Comparison of ENCODE assay signal across 19 mouse cellular contexts in genomic region chr2:35526612-35527242, GRCm38 (mm10). TPM values are rescaled to one million over a fixed set of nuclear protein-coding genes. Genes with fewer than 3 reads are reported as not detected.
DNase-seq lines count a peak whose midpoint lies in the region; ATAC-seq and TF ChIP-seq lines count a peak whose summit lies in the region.
"Had no signal": no experiment of that assay in that cellular context is flagged by ENCODE, and none has a peak within 500 bp of the region (broad histone marks: within the 10 kb centered on the region; RNA-seq: fewer than 3 reads in every experiment).

No protein-coding gene starts in this region.

- TF ChIP-seq EP300 in MEL (IDR thresholded peaks at IDR 0.05; ENCODE audit: low read depth in 1 of 2, low read length in 2 of 2): peak; percentile 95 to 98

- TF ChIP-seq POLR2A in MEL (IDR thresholded peaks at IDR 0.05; ENCODE audit: control insufficient read depth in 1 of 2, insufficient read depth in 1 of 2, low read depth in 1 of 2, low read length in 2 of 2, poor library complexity in 1 of 2): no peak; a peak in 2 of 4 replicates
- no peak for TF ChIP-seq POLR2A in kidney, adult 2 months (IDR thresholded peaks at IDR 0.05; ENCODE audit: low read depth, low read length)

- no peaks in the 10 kb centered on the region; the same call in 1 of the 2 replicates for H3K79me2 ChIP-seq in MEL (ENCODE audit: control insufficient read depth, insufficient read depth, low read length, poor library complexity)

- H3K4me3 ChIP-seq in MEL (ENCODE audit: control insufficient read depth in 1 of 2, insufficient read depth in 1 of 2, low read depth in 2 of 2, low read length in 2 of 2): peak overlapping the region; percentile 5 to 61; a peak in 3 of 4 replicates
- H3K4me3 ChIP-seq in hindbrain, embryonic 13.5 days: no peak overlapping the region
- no peak overlapping the region for H3K4me3 ChIP-seq in kidney, adult 2 months (ENCODE audit: insufficient read depth, low read depth, low read length)
- H3K4me3 ChIP-seq: embryonic facial prominence, embryonic 13.5 days; forebrain, embryonic 12.5 days; heart, embryonic 13.5 days; intestine, embryonic 15.5 days had no signal

- ATAC-seq in granulocyte monocyte progenitor cell, adult 5-6 weeks (replicated peaks; ENCODE audit: poor library complexity, severe bottlenecking): peak; percentile 27
- peak; percentile 78 for ATAC-seq in megakaryocyte-erythroid progenitor cell, adult 5-6 weeks (replicated peaks; ENCODE audit: low FRiP score, low TSS enrichment, poor library complexity, severe bottlenecking)
- ATAC-seq in hindbrain, embryonic 13.5 days (ENCODE audit: low FRiP score): no peak
- ATAC-seq: activated CD4-positive, CD25-positive, alpha-beta regulatory T cell, adult 4 months; forebrain, embryonic 16.5 days; intestine, embryonic 15.5 days; Patski had no signal

- peak overlapping the region; percentile 71 for H3K9ac ChIP-seq in MEL (ENCODE audit: control insufficient read depth, low read depth, low read length, poor library complexity, severe bottlenecking)
- no peak overlapping the region for H3K9ac ChIP-seq in hindbrain, embryonic 13.5 days
- H3K9ac ChIP-seq: embryonic facial prominence, embryonic 13.5 days; forebrain, embryonic 12.5 days; heart, embryonic 13.5 days; hindbrain, embryonic 14.5 days; intestine, embryonic 15.5 days had no signal

- DNase-seq in MEL (ENCODE audit: low read depth, low spot score) (peak; percentile 89), MEL-GATA-1-ER (ENCODE audit: extremely low read depth, low read depth) (peak; percentile 93)
- DNase-seq in kidney, adult 2 months: no peak
- no peak for DNase-seq in frontal cortex, adult 2 months (ENCODE audit: extremely low spot score in 1 of 2, low spot score in 1 of 2)
- DNase-seq: adrenal gland, postnatal 14 days; cerebellum, adult 8-10 months; cerebellum, postnatal 25 days; gastrocnemius, postnatal 14 days had no signal

- H3K27me3 ChIP-seq in MEL (ENCODE audit: control insufficient read depth in 1 of 2, insufficient read depth in 2 of 2, low read length in 2 of 2): no peaks in the 10 kb centered on the region
- H3K27me3 ChIP-seq in hindbrain, embryonic 13.5 days: no peaks in the 10 kb centered on the region
- H3K27me3 ChIP-seq in kidney, adult 2 months (replicated peaks; ENCODE audit: control insufficient read depth, insufficient read depth, low read length): no peaks in the 10 kb centered on the region
- H3K27me3 ChIP-seq: embryonic facial prominence, embryonic 13.5 days; forebrain, embryonic 12.5 days; heart, embryonic 13.5 days; intestine, embryonic 15.5 days; Patski had no signal

- no peak for TF ChIP-seq CTCF in MEL (IDR thresholded peaks at IDR 0.05 in 2 of 3, conservative IDR thresholded peaks at IDR 0.05 in 1 of 3; ENCODE audit: control insufficient read depth in 1 of 3, insufficient read depth in 1 of 3, low read depth in 2 of 3, low read length in 3 of 3, poor library complexity in 1 of 3, severe bottlenecking in 1 of 3)
- TF ChIP-seq CTCF in kidney, adult 2 months (conservative IDR thresholded peaks at IDR 0.05; ENCODE audit: insufficient read depth, insufficient read length, low read depth, low read length): no peak

- H3K4me1 ChIP-seq in MEL (ENCODE audit: control insufficient read depth in 1 of 2, insufficient read depth in 2 of 2, low read length in 2 of 2): peaks cover 0 to 10% of the 10 kb centered on the region in 2 experiments; a peak in 3 of 4 replicates
- no peaks in the 10 kb centered on the region for H3K4me1 ChIP-seq in hindbrain, embryonic 13.5 days (replicated peaks)
- no peaks in the 10 kb centered on the region for H3K4me1 ChIP-seq in kidney, adult 2 months (ENCODE audit: control insufficient read depth, insufficient read depth, low read length)
- H3K4me1 ChIP-seq: embryonic facial prominence, embryonic 13.5 days; forebrain, embryonic 12.5 days; heart, embryonic 13.5 days; intestine, embryonic 15.5 days had no signal

- no peak for TF ChIP-seq RAD21 in MEL (IDR thresholded peaks at IDR 0.05; ENCODE audit: low read depth, low read length)

- no peak overlapping the region for H3K4me2 ChIP-seq in hindbrain, embryonic 13.5 days
- H3K4me2 ChIP-seq: embryonic facial prominence, embryonic 13.5 days; forebrain, embryonic 12.5 days; heart, embryonic 13.5 days; hindbrain, embryonic 14.5 days; intestine, embryonic 15.5 days had no signal

- H3K36me3 ChIP-seq in MEL (ENCODE audit: control insufficient read depth in 1 of 2, insufficient read depth in 2 of 2, low read length in 2 of 2): peaks cover 0 to 9% of the 10 kb centered on the region in 2 experiments; a peak in 2 of 4 replicates
- H3K36me3 ChIP-seq in hindbrain, embryonic 13.5 days: no peaks in the 10 kb centered on the region
- H3K36me3 ChIP-seq in kidney, adult 2 months (ENCODE audit: control insufficient read depth, insufficient read depth, low read length): no peaks in the 10 kb centered on the region
- H3K36me3 ChIP-seq: embryonic facial prominence, embryonic 13.5 days; forebrain, embryonic 12.5 days; heart, embryonic 13.5 days; intestine, embryonic 15.5 days had no signal

- 88% methylated on average over 14 of the region's 14 CpGs for WGBS in hindbrain, embryonic 13.5 days
- 93% methylated on average over 14 of the region's 14 CpGs for WGBS in kidney, adult 2 months

- no peaks in the 10 kb centered on the region for H3K9me3 ChIP-seq in MEL (replicated peaks; ENCODE audit: insufficient read depth, low read length)
- H3K9me3 ChIP-seq in hindbrain, embryonic 13.5 days: no peaks in the 10 kb centered on the region
- H3K9me3 ChIP-seq: embryonic facial prominence, embryonic 13.5 days; forebrain, embryonic 12.5 days; heart, embryonic 13.5 days; intestine, embryonic 15.5 days had no signal

- H3K27ac ChIP-seq in MEL (ENCODE audit: control insufficient read depth, low read depth, low read length): peak overlapping the region; percentile 99
- H3K27ac ChIP-seq in hindbrain, embryonic 13.5 days: no peak overlapping the region
- no peak overlapping the region for H3K27ac ChIP-seq in kidney, adult 2 months (ENCODE audit: insufficient read depth, low read depth, low read length)
- H3K27ac ChIP-seq: embryonic facial prominence, embryonic 13.5 days; forebrain, embryonic 12.5 days; heart, embryonic 13.5 days; hindbrain, embryonic 14.5 days; intestine, embryonic 15.5 days had no signal

TF ChIP-seq in MEL, 35 proteins besides CTCF, POLR2A, EP300 and RAD21:
- TF ChIP-seq MXI1 (IDR thresholded peaks at IDR 0.05; ENCODE audit: low read depth, low read length): no peak
- TF ChIP-seq ELF1 (IDR thresholded peaks at IDR 0.05; ENCODE audit: low read depth, low read length): no peak
- peak; percentile 68 for TF ChIP-seq SIN3A (IDR thresholded peaks at IDR 0.05; ENCODE audit: low read length)
- TF ChIP-seq NRF1 (IDR thresholded peaks at IDR 0.05; ENCODE audit: insufficient read depth, low read depth, low read length, poor library complexity, severe bottlenecking): no peak
- TF ChIP-seq SMC3 (IDR thresholded peaks at IDR 0.05; ENCODE audit: low read depth, low read length): no peak
- TF ChIP-seq ZC3H11A (IDR thresholded peaks at IDR 0.05; ENCODE audit: low read depth, low read length): no peak
- no peak for TF ChIP-seq KAT2A (conservative IDR thresholded peaks at IDR 0.05; ENCODE audit: low read depth, low read length)
- no peak for TF ChIP-seq CHD1 (IDR thresholded peaks at IDR 0.05; ENCODE audit: low read depth, low read length)
- TF ChIP-seq GABPA (IDR thresholded peaks at IDR 0.05; ENCODE audit: low read depth, low read length): no peak
- no peak for TF ChIP-seq MEF2A (IDR thresholded peaks at IDR 0.05; ENCODE audit: extremely low read depth, insufficient replicate concordance, low read depth, low read length, poor library complexity, severe bottlenecking)
- no peak for TF ChIP-seq HCFC1 (IDR thresholded peaks at IDR 0.05; ENCODE audit: low read depth, low read length)
- TF ChIP-seq NELFE (IDR thresholded peaks at IDR 0.05; ENCODE audit: low read depth, low read length): no peak
- no peak for TF ChIP-seq ZKSCAN1 (IDR thresholded peaks at IDR 0.05; ENCODE audit: low read depth, low read length)
- peak; percentile 99 for TF ChIP-seq MYB (IDR thresholded peaks at IDR 0.05; ENCODE audit: low read depth, low read length)
- no peak for TF ChIP-seq ZNF384 (IDR thresholded peaks at IDR 0.05; ENCODE audit: low read depth, low read length)
- TF ChIP-seq ZMIZ1 (IDR thresholded peaks at IDR 0.05; ENCODE audit: low read depth, low read length): no peak
- TF ChIP-seq TCF12 (IDR thresholded peaks at IDR 0.05; ENCODE audit: low read depth, low read length): peak; percentile 89
- TF ChIP-seq MAX (IDR thresholded peaks at IDR 0.05; ENCODE audit: low read length): no peak
- TF ChIP-seq TAL1 (IDR thresholded peaks at IDR 0.05; ENCODE audit: low read length): peak; percentile 94
- TF ChIP-seq MAZ (IDR thresholded peaks at IDR 0.05; ENCODE audit: low read depth, low read length): no peak
- TF ChIP-seq MAFK (IDR thresholded peaks at IDR 0.05; ENCODE audit: borderline replicate concordance, low read depth, low read length): peak; percentile 81
- TF ChIP-seq MYC (IDR thresholded peaks at IDR 0.05; ENCODE audit: low read depth, low read length): peak; percentile 62
- TF ChIP-seq ETS1 (IDR thresholded peaks at IDR 0.05; ENCODE audit: low read depth, low read length): peak; percentile 72
- TF ChIP-seq UBTF (IDR thresholded peaks at IDR 0.05; ENCODE audit: borderline replicate concordance, insufficient read depth, low read depth, low read length): no peak
- peak; percentile 87 for TF ChIP-seq GATA1 (IDR thresholded peaks at IDR 0.05; ENCODE audit: low read depth, low read length)
- no peak for TF ChIP-seq USF1 (IDR thresholded peaks at IDR 0.05; ENCODE audit: low read depth, low read length)

RNA-seq across cellular contexts. Expression of gene Dab2ip, which starts 31.3 kb away (rescaled TPM):
- 2.5 and 4.0 TPM in 2 replicates for total RNA-seq in MEL (2012; rRNA removed)
- 1 to 10 TPM in 1 of 2 experiments, not detected in 1; 9.9 TPM for polyA plus RNA-seq in MEL (2012; ENCODE audit: insufficient read depth in 1 of 2, insufficient read length in 2 of 2, low read depth in 1 of 2, low replicate concordance in 2 of 2, missing spikeins in 1 of 2)
- 3.6 and 8.0 TPM in 2 replicates for total RNA-seq in granulocyte monocyte progenitor cell, adult 5-6 weeks (2014; fragmentation: Nextera tagmentation)
- total RNA-seq in granulocyte monocyte progenitor cell, adult 5-6 weeks (2017): 3.0 and 3.9 TPM in 2 replicates
- 3.2 and 5.9 TPM in 2 replicates for total RNA-seq in megakaryocyte-erythroid progenitor cell, adult 5-6 weeks (2014; fragmentation: Nextera tagmentation)
- 3.2 TPM in 2 replicates for total RNA-seq in megakaryocyte-erythroid progenitor cell, adult 5-6 weeks (2017)
- 31.2 and 38.8 TPM in 2 replicates for polyA plus RNA-seq in hindbrain, embryonic 13.5 days (2015; fragmentation: Nextera tagmentation; extraction: Ambion mirVana)
- 32.9 and 42.9 TPM in 2 replicates for polyA plus RNA-seq in kidney, adult 2 months (2012; rRNA removed)
- 73.9 and 77.2 TPM in 2 replicates for polyA plus RNA-seq in frontal cortex, adult 2 months (2012; rRNA removed)

Comparison
In these comparisons a context has a peak if more than half of its experiments do, and no peak if none do; other contexts are left out.
1. DNase-seq: peak in MEL (single experiment) and MEL-GATA-1-ER (single experiment); none in kidney, adult 2 months (single experiment) and frontal cortex, adult 2 months (0 of 2).
2. H3K4me3 ChIP-seq: peak in MEL (2 of 2); none in hindbrain, embryonic 13.5 days (single experiment) and kidney, adult 2 months (single experiment).